Mouse (Mus musculus) E14TG2a.4 (cell line): ENCODE results near the gene AU015836.

Source experiments
- CTCF ChIP-seq: conservative IDR thresholded peaks from 2 replicates; pipeline ENCODE4 v1.5.1; 2014; ENCODE audit warnings: low read length
- POU5F1 ChIP-seq: IDR thresholded peaks from 2 replicates; pipeline ENCODE4 v1.6.1; 2014; ENCODE audit warnings: low read length, borderline replicate concordance

DNA sequence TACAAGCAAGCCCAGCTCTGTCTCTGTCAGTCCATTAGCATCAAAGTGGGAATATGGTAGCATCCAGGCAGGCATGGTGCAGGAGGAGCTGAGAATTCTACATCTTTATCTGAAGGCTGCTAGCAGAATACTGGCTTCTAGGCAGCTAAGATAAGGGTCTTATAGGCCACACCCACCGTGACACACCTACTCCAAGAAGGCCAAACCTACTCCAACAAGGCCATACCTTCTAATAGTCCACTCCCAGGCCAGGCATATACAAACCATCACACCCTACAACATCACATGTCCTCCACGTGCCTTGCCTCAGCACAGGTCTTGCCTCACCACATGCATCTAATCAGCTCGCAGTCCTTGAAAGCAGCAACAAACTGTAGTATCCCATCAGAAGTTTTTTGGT is 41.0 kb downstream of the AU015836 start:
- TF ChIP-seq CTCF (no peak), POU5F1 (no peak)
